Mouse (Mus musculus) MEL (cell line): Measurements from ENCODE around the gene Dph3. TPM values are rescaled to one million over a fixed set of nuclear protein-coding genes. Genes with fewer than 3 reads are reported as not detected.
A peak's percentile ranks its signal among the peaks of the same experiment; 100 is the strongest.

Experiments
- DNase-seq: peaks from one replicate; pipeline ENCODE4 v3.0.0; 2011; ENCODE audit warnings: low read depth, low spot score
- H3K27ac ChIP-seq: 2 replicates; pipeline ENCODE4 v1.5.1; 2012; ENCODE audit warnings: low read depth, mild to moderate bottlenecking, control low read depth, low read length, moderate library complexity; ENCODE audit not compliant: control insufficient read depth
- H3K27me3 ChIP-seq, 2 experiments: fragments of 150-350 bp in 1 of 2; sonication (generic) in 1 of 2; 2 replicates each; pipeline ENCODE4 v1.6.1; 2012; ENCODE audit warnings: low read length in 2 of 2, mild to moderate bottlenecking in 2 of 2, improper control_type of control experiment in 1 of 2, moderate library complexity in 1 of 2; ENCODE audit not compliant: insufficient read depth in 2 of 2, control insufficient read depth in 1 of 2
- H3K36me3 ChIP-seq, 2 experiments: 2 replicates each; pipeline ENCODE4 v1.6.1; 2012 to 2014; ENCODE audit warnings: low read length in 2 of 2, improper control_type of control experiment in 1 of 2, inconsistent platforms in 1 of 2, mild to moderate bottlenecking in 1 of 2; ENCODE audit not compliant: insufficient read depth in 2 of 2, control insufficient read depth in 1 of 2
- H3K4me1 ChIP-seq, 2 experiments: fragments of 150-350 bp in 1 of 2; sonication (generic) in 1 of 2; 2 replicates each; pipeline ENCODE4 v1.6.1; 2012; ENCODE audit warnings: low read length in 2 of 2, improper control_type of control experiment in 1 of 2, mild to moderate bottlenecking in 1 of 2; ENCODE audit not compliant: insufficient read depth in 2 of 2, control insufficient read depth in 1 of 2
- H3K4me3 ChIP-seq, 2 experiments: fragments of 150-350 bp in 1 of 2; sonication (generic) in 1 of 2; 2 replicates each; pipeline ENCODE4 v1.5.1; 2012; ENCODE audit warnings: low read depth in 2 of 2, low read length in 2 of 2, mild to moderate bottlenecking in 2 of 2, moderate library complexity in 2 of 2, control low read depth in 1 of 2, improper control_type of control experiment in 1 of 2; ENCODE audit not compliant: control insufficient read depth in 1 of 2, insufficient read depth in 1 of 2
- H3K79me2 ChIP-seq: 2 replicates; pipeline ENCODE4 v1.6.1; 2012; ENCODE audit warnings: mild to moderate bottlenecking, low read length, moderate library complexity; ENCODE audit not compliant: control insufficient read depth, poor library complexity, insufficient read depth
- H3K9ac ChIP-seq: 2 replicates; pipeline ENCODE4 v1.6.1; 2012; ENCODE audit warnings: low read depth, mild to moderate bottlenecking, control low read depth, low read length, moderate library complexity; ENCODE audit not compliant: control insufficient read depth, poor library complexity, severe bottlenecking
- H3K9me3 ChIP-seq: fragments of 150-350 bp; sonication (generic); replicated peaks from 2 replicates; pipeline ENCODE4 v1.6.1; 2012; ENCODE audit warnings: mild to moderate bottlenecking, low read length, improper control_type of control experiment, moderate library complexity; ENCODE audit not compliant: insufficient read depth
- BHLHE40 ChIP-seq: IDR thresholded peaks from 2 replicates; pipeline ENCODE4 v1.6.1; 2012; ENCODE audit warnings: low read depth, mild to moderate bottlenecking, inconsistent platforms, low read length, improper control_type of control experiment, borderline replicate concordance
- CTCF ChIP-seq, 3 experiments: IDR thresholded peaks in 2 of 3; conservative IDR thresholded peaks in 1 of 3; 2 replicates each; pipeline ENCODE4 v1.5.1; 2011 to 2012; ENCODE audit warnings: low read length in 3 of 3, low read depth in 2 of 3, mild to moderate bottlenecking in 2 of 3, improper control_type of control experiment in 1 of 3, inconsistent platforms in 1 of 3, mixed read lengths in 1 of 3, moderate library complexity in 1 of 3; ENCODE audit not compliant: control insufficient read depth in 1 of 3, insufficient read depth in 1 of 3, poor library complexity in 1 of 3, severe bottlenecking in 1 of 3
- ELF1 ChIP-seq: IDR thresholded peaks from 2 replicates; pipeline ENCODE4 v1.6.1; 2014; ENCODE audit warnings: low read depth, mild to moderate bottlenecking, inconsistent platforms, low read length, improper control_type of control experiment, moderate library complexity
- EP300 ChIP-seq, 2 experiments: IDR thresholded peaks; 2 replicates each; pipeline ENCODE4 v1.6.1; 2011; ENCODE audit warnings: improper control_type of control experiment in 2 of 2, low read length in 2 of 2, low read depth in 1 of 2, mild to moderate bottlenecking in 1 of 2
- ETS1 ChIP-seq: IDR thresholded peaks from 2 replicates; pipeline ENCODE4 v1.6.1; 2012; ENCODE audit warnings: low read depth, mild to moderate bottlenecking, inconsistent platforms, low read length, improper control_type of control experiment, moderate library complexity
- GABPA ChIP-seq: IDR thresholded peaks from 2 replicates; pipeline ENCODE4 v1.6.1; 2012; ENCODE audit warnings: low read depth, mild to moderate bottlenecking, inconsistent platforms, low read length, improper control_type of control experiment, moderate library complexity
- KAT2A ChIP-seq: conservative IDR thresholded peaks from 2 replicates; pipeline ENCODE4 v1.6.1; 2012; ENCODE audit warnings: low read depth, low read length, improper control_type of control experiment, inconsistent platforms
- MAFK ChIP-seq: IDR thresholded peaks from 2 replicates; pipeline ENCODE4 v1.6.1; 2011; ENCODE audit warnings: low read depth, mild to moderate bottlenecking, low read length, improper control_type of control experiment, borderline replicate concordance
- MEF2A ChIP-seq: IDR thresholded peaks from 2 replicates; pipeline ENCODE4 v1.6.1; 2014; ENCODE audit warnings: low read depth, mild to moderate bottlenecking, inconsistent platforms, low read length, improper control_type of control experiment; ENCODE audit not compliant: poor library complexity, insufficient replicate concordance, severe bottlenecking; ENCODE audit errors: extremely low read depth
- MYC ChIP-seq: IDR thresholded peaks from 2 replicates; pipeline ENCODE4 v1.6.1; 2011; ENCODE audit warnings: low read depth, mild to moderate bottlenecking, low read length, improper control_type of control experiment, moderate library complexity
- NELFE ChIP-seq: IDR thresholded peaks from 2 replicates; pipeline ENCODE4 v1.6.1; 2011; ENCODE audit warnings: low read depth, low read length, improper control_type of control experiment
- POLR2AphosphoS5 ChIP-seq: IDR thresholded peaks from 2 replicates; pipeline ENCODE4 v1.6.1; 2012; ENCODE audit warnings: low read depth, borderline replicate concordance, mild to moderate bottlenecking, inconsistent platforms, low read length, moderate library complexity, mixed read lengths
- RAD21 ChIP-seq: IDR thresholded peaks from 2 replicates; pipeline ENCODE4 v1.6.1; 2011; ENCODE audit warnings: mild to moderate bottlenecking, low read depth, low read length, improper control_type of control experiment
- RCOR1 ChIP-seq: IDR thresholded peaks from 2 replicates; pipeline ENCODE4 v1.6.1; 2012; ENCODE audit warnings: low read depth, mild to moderate bottlenecking, inconsistent platforms, low read length, improper control_type of control experiment
- TAL1 ChIP-seq: IDR thresholded peaks from 2 replicates; pipeline ENCODE4 v1.6.1; 2012; ENCODE audit warnings: mild to moderate bottlenecking, inconsistent platforms, low read length, moderate library complexity, mixed read lengths
- TCF12 ChIP-seq: IDR thresholded peaks from 2 replicates; pipeline ENCODE4 v1.6.1; 2014; ENCODE audit warnings: low read depth, mild to moderate bottlenecking, inconsistent platforms, low read length, improper control_type of control experiment, moderate library complexity
- USF2 ChIP-seq, 2 experiments: IDR thresholded peaks; 2 replicates each; pipeline ENCODE4 v1.6.1; 2011 to 2012; ENCODE audit warnings: improper control_type of control experiment in 2 of 2, low read length in 2 of 2, borderline replicate concordance in 1 of 2, inconsistent platforms in 1 of 2, low read depth in 1 of 2, mild to moderate bottlenecking in 1 of 2; ENCODE audit not compliant: insufficient read depth in 1 of 2
- ZKSCAN1 ChIP-seq: IDR thresholded peaks from 2 replicates; pipeline ENCODE4 v1.6.1; 2012; ENCODE audit warnings: low read depth, mild to moderate bottlenecking, inconsistent platforms, low read length, improper control_type of control experiment, moderate library complexity
- ZMIZ1 ChIP-seq: IDR thresholded peaks from 2 replicates; pipeline ENCODE4 v1.6.1; 2012; ENCODE audit warnings: low read depth, mild to moderate bottlenecking, inconsistent platforms, low read length, improper control_type of control experiment, moderate library complexity
- ZNF384 ChIP-seq: IDR thresholded peaks from 2 replicates; pipeline ENCODE4 v1.6.1; 2012; ENCODE audit warnings: low read depth, mild to moderate bottlenecking, inconsistent platforms, low read length, improper control_type of control experiment
- polyA plus RNA-seq, 2 experiments: library from polyadenylated mRNA; stranded (reverse) in 1 of 2; unstranded in 1 of 2; fragments of >175 nt in 1 of 2; fragments of >200 nt in 1 of 2; gene quantifications; 2 replicates each; pipeline versions ENCODE4 v1.2.1 to v1.2.4; 2012; ENCODE audit warnings: low replicate concordance in 2 of 2, low read depth in 1 of 2; ENCODE audit not compliant: insufficient read length in 2 of 2, insufficient read depth in 1 of 2, missing spikeins in 1 of 2
- total RNA-seq: library from RNA; depleted of rRNA; stranded (reverse); fragments of 300-350 nt; gene quantifications from 2 replicates; pipeline ENCODE4 v1.2.3, GENCODE M21; 2012

The Dph3 gene
- total and polyA plus RNA-seq, 3 experiments, result 103 to 116 (median 108) TPM

GRCm38 (mm10) chr14:32054788-32055187 lies 30.7 kb downstream of the Dph3 start:
- no peak for TF ChIP-seq TCF12
- no peak for TF ChIP-seq POLR2AphosphoS5
- TF ChIP-seq MAFK, result 0 out of 2 replicates have a peak, but pooled peaks have one; percentile 31
- Histone ChIP-seq H3K27me3 (peaks cover 0 to 3% of the 10 kb centered on the region in 2 experiments; a peak in 1 of 4 replicates), H3K4me1 (no peaks in the 10 kb centered on the region), H3K79me2 (no peaks in the 10 kb centered on the region), H3K4me3 (no peak overlapping the region), H3K36me3 (no peaks in the 10 kb centered on the region), H3K9me3 (no peaks in the 10 kb centered on the region), H3K27ac (no peak overlapping the region), H3K9ac (no peak overlapping the region)
- DNase-seq, result no peak

GRCm38 (mm10) chr14:32053895-32054294 lies 31.6 kb downstream of the Dph3 start:
- Histone ChIP-seq H3K27me3 (peaks cover 0 to 3% of the 10 kb centered on the region in 2 experiments; a peak in 1 of 4 replicates), H3K4me3 (no peak overlapping the region), H3K27ac (no peak overlapping the region), H3K79me2 (no peaks in the 10 kb centered on the region), H3K4me1 (no peaks in the 10 kb centered on the region), H3K36me3 (no peaks in the 10 kb centered on the region), H3K9me3 (no peaks in the 10 kb centered on the region), H3K9ac (no peak overlapping the region)
- peak; percentile 20 for DNase-seq
- TF ChIP-seq NELFE, result no peak
- TF ChIP-seq EP300 (IDR thresholded peaks at IDR 0.05; ENCODE audit: low read depth in 1 of 2, low read length in 2 of 2), result no peak
- TF ChIP-seq KAT2A, result no peak
- no peak for TF ChIP-seq MEF2A
- TF ChIP-seq BHLHE40, result no peak
- TF ChIP-seq USF2 (IDR thresholded peaks at IDR 0.05; ENCODE audit: borderline replicate concordance in 1 of 2, insufficient read depth in 1 of 2, low read depth in 1 of 2, low read length in 2 of 2), result no peak
- TF ChIP-seq RAD21, result no peak
- no peak for TF ChIP-seq TAL1
- no peak for TF ChIP-seq ZNF384

- no peak for DNase-seq
- Histone ChIP-seq H3K9me3 (no peaks in the 10 kb centered on the region), H3K27ac (no peak overlapping the region), H3K4me1 (0 out of 4 replicates have a peak, but pooled peaks cover 0 to 3% of the 10 kb centered on the region in 2 experiments), H3K9ac (no peak overlapping the region), H3K36me3 (no peaks in the 10 kb centered on the region), H3K79me2 (no peaks in the 10 kb centered on the region), H3K27me3 (peaks cover 0 to 3% of the 10 kb centered on the region in 2 experiments; a peak in 1 of 4 replicates), H3K4me3 (no peak overlapping the region)
- TF ChIP-seq ETS1 (no peak), GABPA (no peak), ZMIZ1 (no peak), RCOR1 (no peak), CTCF (IDR thresholded peaks at IDR 0.05 in 2 of 3, conservative IDR thresholded peaks at IDR 0.05 in 1 of 3; ENCODE audit: control insufficient read depth in 1 of 3, insufficient read depth in 1 of 3, low read depth in 2 of 3, low read length in 3 of 3, poor library complexity in 1 of 3, severe bottlenecking in 1 of 3) (no peak), NELFE (no peak), MYC (no peak), ZKSCAN1 (no peak), ELF1 (no peak), MEF2A (no peak), USF2 (IDR thresholded peaks at IDR 0.05; ENCODE audit: borderline replicate concordance in 1 of 2, insufficient read depth in 1 of 2, low read depth in 1 of 2, low read length in 2 of 2) (no peak)
Measured at GRCm38 (mm10) chr14:32050171-32050570, 35.4 kb downstream of the Dph3 start.
